Mouse (Mus musculus) activated CD4-positive, CD25-positive, alpha-beta regulatory T cell, adult 4 months (primary cell): ENCODE measurements around the gene H2afy. TPM values are rescaled to one million over a fixed set of nuclear protein-coding genes. Genes with fewer than 3 reads are reported as not detected.
"Not testable (repeated sequence)": the region's sequence is repeated elsewhere in the genome, so short reads cannot be mapped to it uniquely, and the experiment has no call there.

Source experiments
- ATAC-seq: one replicate; pipeline ENCODE4 v1.8.0; 2017
- polyA plus RNA-seq, 2 experiments: library from polyadenylated mRNA; unstranded; fragments of 100-300 nt; shearing (Covaris generic); gene quantifications; one replicate each; pipeline ENCODE4 v1.2.1; 2017

The H2afy gene
- polyA plus RNA-seq, 2 experiments from 2014 or later, result 121 to 136 TPM

DNA sequence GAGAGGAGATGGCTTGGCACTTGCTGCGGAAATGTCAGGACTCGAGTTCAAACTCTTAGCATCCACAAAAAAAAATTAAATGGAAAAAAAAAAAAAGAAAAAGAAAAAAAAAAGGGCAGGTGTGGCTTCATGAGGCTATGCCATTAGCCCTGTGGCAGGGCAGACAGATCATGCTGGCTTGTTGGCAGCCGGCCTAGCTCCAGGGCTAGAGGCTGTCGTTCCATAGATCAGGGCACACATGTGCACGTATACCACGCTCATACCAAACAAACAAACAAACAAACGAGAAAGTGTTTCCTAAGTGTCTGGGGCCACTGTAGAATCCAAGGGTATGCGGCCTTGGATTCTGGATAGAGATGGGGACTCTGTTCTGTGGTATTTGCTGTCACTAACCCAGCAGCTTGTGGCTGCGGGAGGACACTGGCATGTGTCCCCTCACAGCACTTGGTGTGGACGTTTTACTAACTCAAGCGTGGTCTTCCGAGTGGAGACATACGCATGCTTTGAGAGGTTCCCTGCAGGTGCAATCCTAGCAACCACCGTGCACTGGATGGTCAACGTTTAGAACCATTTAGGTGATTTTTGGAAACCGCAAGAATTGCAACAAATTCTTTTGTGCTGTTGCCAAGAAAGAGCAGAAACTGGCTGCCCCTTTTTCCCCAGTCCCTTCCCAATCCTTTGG, 64.4 kb downstream of the H2afy start:
- no peak for ATAC-seq

DNA sequence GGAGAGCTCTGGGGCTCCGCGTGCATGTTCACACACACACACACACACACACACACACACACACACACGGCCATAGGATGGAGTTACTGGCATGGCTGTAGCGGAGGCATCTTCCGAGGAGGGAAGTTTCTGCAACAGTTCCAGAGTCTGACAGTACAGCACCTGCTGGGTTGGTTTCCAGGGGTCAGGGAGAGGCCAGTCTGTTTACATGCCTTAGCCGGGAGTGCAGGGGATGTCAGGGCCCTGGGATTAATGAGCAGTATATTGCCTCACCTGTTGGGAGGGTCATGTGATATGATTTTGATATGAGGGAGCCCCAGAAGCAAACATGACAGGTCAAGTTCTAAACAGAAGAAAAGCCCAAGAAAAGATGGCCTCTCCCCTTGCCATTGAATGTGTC, 66.5 kb downstream of the H2afy start:
- no peak for ATAC-seq

DNA sequence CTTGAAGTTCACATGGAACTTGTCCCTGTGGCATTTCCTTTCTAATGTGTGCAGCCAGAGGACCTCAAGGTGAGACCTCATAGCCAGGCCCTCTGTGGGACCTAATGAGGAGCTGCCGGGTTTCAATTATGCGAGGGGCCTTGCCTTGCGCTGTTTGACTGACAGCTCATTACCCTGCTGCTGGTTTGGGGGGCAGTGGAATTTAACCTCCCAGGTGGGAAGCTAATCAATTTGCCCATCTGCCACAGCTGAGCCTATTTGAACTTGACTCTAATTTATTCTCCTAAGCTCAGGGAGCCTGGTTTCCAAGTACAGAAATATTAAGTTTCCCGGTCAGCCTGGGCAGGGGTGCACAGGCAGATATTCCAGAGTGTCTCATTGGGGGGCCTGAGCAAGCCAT, 67.6 kb downstream of the H2afy start:
- ATAC-seq, result no peak

DNA sequence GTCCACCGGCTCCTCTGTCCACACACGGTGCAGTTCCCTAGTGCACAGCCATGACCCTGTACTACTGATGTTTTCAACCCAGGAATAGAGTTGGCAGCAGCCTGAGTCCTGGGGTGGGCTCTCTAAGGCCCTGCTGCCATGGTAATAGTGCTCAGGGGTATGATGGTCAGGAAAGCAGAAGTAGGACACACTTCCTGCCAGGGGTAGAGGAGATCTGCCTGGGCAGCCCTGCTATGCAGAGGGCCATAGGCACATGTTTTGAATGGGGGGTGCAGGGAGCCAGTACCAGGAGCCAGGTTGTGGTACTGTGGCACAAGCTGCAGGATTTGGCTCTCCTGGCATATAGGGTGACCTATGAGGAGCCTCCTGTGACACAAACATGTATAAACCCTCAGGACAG, 69.3 kb downstream of the H2afy start:
- ATAC-seq, result no peak

DNA sequence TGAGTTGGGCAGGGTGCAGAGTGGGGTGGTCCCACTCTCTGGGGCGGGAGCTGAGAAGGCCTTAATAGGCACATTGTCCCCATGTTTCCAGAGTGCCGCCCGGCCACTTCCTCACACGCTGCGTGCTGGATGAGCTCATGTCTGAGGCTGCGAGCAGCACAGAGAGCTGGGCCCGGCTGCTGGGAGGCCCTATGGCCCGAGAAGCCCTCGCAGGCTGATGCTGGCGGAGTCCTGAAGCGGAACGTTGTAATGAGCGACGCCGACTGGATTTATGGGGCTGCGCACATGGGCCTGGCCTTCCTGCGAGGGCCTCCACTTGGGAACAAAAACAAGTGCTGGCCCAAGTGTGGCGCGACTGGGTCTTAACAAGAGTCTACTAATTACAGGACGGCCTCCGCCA, 70.0 kb downstream of the H2afy start:
- no peak for ATAC-seq

DNA sequence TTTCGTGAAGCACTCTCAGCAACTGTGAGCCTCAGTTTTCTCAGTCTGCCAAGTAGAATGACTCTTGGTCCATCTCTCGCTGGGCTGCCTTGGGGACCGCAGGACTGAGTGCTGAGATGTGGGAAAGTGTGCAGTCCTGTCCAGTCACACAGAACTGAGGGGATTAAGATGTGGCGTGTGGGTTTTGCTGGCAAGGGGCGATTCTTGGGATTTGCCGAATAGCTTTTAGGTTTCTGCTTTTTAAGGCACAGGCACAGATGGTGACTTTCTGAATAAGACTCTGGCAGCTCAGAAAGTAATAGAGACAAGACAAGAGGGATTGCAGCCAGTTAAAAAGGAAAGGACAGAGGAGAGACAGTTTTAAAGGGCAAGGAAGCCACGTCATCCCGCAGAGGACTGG, 78.4 kb downstream of the H2afy start:
- no peak for ATAC-seq

DNA sequence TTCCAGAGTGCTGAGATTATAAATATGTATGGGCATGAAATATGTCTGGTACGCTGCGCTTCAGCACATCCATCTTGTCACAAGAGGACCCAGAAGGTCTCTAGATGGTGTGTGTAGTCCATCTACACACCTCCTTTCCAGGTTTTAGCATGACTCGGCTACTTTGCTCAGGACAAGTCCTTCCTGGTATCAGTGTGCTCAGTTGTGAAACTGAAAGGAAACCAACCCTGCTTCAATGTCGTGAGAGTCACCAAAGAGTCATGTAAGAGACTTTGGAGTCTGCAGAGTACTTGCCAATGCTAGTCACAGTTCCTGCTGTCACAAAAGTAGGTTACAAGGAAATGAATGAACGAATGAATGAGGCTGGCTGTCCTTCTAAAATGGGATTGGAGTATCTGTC, 80.4 kb downstream of the H2afy start:
- ATAC-seq, result no peak

DNA sequence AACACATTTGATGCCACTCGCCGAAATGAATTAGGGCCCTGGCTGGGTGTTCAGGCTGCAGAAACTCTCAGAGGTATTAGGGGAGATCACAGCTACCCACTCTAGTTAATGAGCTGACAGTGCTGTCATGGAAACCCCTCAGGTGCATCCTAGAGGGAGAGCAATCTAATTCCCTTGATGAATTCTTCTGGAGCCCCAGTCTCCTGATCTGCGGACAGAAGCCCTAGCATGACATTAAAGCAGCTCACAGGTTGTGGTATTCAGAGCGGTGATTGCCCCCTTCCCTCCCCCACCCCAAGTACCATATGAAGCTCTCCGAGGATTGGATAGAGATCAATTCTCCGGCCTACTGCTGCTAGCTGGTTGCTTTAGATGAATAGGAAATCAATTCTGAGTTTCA, 82.1 kb downstream of the H2afy start:
- ATAC-seq, result no peak

DNA sequence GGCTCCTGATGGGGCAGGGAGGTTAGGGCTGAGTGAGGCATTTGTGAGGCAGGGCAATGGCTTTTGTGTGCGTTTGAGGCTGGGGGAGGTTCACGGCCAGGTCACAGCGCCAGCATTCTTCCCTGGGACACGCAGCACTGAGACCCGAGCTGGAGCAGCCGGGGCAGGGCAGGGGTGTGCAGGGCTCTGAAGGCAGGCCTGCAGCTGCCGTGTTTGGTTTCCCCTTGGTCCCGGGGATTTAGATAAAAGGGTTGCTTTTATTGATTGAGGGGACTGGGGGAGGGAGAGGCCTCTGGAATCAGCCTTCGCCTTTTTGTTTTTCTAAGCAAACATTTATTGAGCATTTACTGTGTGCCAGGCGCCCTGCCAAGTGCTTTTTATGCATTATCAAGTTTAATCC, 83.4 kb downstream of the H2afy start:
- ATAC-seq, result no peak

DNA sequence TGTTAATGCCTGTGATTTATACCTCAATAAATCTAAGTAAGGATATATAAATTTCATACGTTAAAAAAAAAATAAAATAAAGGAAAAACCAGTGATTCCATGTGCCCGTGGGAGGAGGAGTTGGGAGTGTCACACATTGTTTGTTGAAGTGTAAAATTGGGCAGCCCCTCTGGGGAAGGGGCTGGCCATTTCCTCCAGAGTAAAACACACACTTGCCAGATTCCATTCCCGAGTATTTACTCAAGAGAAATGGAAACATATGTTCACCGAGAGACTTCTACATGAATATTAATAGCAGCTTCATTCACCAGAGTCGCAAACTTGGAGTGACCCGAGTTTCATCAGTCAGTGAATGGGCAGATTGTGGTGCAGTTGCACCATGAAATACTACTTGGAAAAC, 85.9 kb downstream of the H2afy start:
- ATAC-seq, result no peak

DNA sequence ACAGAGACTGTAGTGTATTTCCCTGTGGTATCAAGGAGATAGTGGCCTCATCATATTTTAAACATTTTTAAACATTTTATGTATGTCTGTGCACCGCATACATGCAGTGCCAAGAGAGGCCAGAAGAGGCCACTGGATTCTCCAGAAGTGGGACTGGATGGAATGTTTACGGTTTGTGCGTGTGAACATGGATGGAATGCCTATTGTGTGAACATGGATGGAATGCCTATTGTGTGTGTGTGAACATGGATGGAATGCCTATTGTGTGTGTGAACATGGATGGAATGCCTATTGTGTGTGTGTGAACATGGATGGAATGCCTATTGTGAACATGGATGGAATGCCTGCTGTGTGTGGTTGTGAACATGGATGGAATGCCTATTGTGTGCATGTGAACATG, 93.9 kb downstream of the H2afy start:
- no peak for ATAC-seq

DNA sequence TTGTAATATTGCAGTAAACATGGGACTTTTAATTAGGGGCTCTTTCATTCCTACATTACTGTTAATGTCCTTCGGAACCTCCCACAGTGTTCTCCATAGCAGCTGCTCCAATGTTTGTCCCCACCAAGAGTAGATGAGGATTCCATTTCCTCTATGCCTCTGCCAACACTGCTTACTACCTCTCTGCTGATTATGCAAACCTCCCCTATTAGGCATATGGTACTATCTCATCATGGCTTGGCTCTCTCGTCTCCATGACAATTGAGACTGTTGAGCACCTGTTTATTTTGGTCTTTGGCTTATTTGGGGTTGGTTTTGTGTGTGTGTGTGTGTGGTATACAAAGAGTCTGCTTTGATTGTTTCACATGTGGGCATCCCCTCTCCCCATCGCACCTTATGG, 95.5 kb downstream of the H2afy start:
- no peak for ATAC-seq

DNA sequence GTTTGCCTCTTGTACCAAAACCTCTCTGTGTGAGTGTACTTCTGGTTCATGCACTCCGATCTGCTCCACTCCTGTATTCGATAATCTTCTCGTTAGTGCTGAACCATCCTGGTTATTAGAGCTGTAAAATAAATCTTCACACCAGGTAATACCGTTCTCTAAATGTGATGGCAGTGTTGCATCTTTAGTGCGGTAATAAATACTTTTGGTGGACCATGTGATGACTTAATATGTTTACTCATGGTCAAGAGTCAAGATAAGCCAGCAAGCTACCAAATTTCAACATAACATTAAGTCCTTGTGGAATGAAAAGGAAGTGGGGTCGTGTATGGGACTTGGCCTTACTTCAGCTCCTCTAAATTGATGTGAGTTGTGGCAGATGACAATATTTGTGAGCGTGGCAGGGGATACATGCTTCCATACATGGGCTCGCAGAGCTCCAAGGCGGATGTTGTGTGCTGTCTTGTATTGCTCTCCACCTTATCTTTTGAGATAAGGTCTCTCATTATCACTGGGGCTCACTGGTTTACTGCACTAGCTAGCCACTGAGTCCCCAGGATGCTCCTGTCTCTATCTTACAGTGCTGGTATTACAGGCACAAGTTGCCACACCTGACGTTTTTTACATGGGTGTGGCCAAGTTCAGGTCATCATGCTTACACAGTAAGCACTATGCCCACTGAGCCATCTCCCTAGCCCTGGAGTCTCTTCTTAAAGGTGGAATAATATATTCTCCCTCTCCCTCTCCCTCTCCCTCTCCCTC, 96.4 kb downstream of the H2afy start:
- ATAC-seq, result no peak

DNA sequence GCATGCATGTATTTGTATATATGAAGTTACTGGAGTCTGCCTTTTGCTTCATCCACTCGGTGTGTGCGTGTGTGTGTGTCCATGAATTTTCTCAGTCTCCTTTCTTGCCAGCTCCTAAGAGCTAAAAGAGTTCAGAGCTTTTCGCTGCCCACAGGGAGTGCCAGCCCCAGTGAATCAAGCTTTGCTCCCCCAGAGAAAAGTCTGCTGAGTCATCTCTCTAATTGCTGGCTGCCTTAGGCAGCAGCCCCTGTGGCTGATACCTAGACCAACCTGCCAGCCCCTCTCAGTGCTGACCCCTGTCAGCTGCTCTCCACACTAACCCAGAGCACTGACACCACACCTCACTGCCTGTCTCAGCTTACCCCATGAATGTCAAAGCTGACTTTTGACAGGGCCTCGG, 107.2 kb downstream of the H2afy start:
- ATAC-seq, result no peak

DNA sequence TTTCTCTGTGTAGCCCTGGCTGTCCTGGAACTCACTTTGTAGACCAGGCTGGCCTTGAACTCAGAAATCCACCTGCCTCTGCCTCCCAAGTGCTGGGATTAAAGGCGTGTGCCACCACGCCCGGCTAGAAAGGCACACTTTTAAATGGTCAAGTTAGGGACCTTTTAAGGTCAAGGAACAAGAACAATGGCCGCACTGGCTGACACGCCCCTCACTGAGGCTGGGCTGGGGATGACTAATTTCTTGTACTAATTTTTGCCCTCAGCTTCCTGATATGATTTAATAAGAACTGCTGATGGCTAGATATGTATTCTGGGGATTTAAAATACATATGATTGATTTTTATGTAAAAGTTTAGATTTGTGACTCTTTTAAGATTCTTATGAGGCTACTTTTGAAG, 108.2 kb downstream of the H2afy start:
- not testable (repeated sequence) for ATAC-seq

DNA sequence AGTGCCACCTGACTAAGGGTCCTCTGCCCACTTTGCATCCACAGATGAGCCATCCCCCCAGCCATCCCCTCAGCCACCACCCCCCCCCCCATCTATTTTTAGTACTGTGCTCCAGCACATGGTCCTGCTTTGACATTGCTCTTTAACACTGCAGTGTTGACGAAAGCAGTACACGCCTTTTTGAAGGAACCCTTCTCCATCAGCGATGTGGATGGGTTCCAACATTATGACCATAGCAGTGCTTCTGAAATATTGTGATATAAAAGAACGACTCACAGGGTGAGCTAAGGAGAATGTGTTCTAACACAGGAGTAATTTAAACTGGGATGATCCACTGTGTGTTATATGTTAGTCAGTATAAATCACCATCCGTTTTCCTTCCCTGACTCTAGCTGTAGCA, 109.5 kb downstream of the H2afy start:
- ATAC-seq, result no peak

DNA sequence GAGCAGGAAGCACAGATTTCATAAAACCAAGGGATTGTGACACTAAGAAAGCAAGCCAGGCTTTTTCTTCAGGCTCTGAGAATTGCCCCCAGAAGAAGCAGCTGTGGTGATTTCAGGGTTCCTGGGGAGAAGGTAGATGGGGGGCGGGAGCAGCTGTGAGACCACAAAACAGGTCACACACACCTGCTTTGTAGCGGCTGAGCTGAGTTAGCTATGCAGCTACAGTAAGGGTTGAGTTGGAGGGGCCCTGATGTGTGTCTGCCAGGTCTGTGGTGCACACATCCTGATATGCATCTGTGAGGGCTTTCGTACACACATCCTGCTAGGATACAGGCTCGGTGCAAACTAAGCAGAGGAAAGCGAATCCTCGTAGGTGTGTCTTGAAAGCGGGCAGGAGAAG, 110.1 kb downstream of the H2afy start:
- no peak for ATAC-seq

DNA sequence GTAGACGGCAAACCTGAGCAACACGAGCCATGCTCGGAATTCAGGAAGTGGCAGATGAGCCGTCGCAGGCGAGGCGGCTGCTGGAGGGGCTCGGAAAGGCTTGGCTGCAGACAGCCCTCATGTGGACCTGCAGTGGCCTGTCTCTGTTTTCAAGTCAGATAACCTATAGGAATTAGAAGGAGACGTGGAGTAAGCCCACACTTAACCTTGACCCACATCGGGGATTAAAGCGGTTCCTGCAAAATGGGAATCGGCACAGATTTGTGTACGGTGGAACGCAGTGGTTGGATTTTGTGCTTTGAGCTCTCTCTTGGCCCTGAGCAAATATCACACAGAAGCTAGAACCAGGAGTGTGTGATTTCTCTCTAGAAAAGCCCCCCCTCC, 111.1 kb downstream of the H2afy start:
- no peak for ATAC-seq

DNA sequence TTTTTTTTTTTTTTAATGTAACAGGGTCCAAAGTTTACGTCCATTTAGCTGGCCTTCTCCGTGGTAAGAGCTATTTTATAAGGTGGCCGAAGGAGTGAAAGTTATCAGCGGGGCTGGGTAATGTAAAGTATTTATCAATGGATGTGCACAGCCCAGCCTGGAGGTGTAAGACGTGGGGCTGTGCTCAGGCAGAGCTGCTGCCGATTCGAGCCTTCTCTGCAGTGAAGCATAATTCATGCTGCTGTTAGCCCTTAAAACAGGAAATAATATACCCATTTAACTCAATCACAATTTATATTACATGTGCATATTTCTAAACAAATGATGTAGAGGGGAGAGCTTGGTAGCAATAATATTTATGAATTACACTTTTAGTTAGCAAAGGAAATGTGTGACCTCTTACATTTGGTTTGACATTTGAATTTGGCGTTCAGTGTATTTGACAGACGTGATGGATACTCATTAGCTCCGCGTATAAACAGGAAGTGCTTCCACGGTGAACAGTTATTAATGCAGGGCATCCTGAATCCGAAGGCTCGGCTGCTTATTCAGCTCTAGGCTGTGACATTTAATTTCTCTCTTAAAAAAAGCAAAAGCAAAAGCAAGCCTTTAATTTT, 111.6 kb downstream of the H2afy start:
- ATAC-seq, result no peak

Other genes starting within 250 kb of the H2afy start
- gene Tifab, start 42.5 kb upstream of the H2afy start, polyA plus RNA-seq, result under 1 TPM in 1 of 2 experiments, not detected in 1; 0.28 TPM
- not detected for gene Neurog1, start 115.8 kb upstream of the H2afy start, polyA plus RNA-seq
- gene Cxcl14, start 160.2 kb upstream of the H2afy start, polyA plus RNA-seq, result not detected